Comparison of ENCODE assay signal across 33 mouse cellular contexts in the genomic region with DNA sequence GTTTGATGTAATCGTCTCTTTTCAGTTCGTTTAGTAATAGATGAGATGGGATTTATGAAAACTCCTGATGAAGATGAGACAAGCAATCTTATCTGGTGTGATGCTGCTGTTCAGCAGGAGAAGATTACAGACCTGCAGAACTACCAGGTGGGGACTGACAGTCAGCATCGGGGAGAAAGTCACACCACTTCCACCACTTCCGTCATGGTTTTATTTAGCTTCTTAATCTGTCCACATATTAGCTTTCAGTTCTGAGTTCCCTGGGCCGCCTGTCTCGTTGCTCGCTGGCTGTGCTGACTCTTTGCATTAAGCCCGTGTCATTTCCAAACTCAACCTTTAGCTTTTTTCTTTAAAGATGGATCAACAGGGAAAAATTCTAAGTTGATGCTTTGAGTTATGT. TPM values are rescaled to one million over a fixed set of nuclear protein-coding genes. Genes with fewer than 3 reads are reported as not detected.
"Had no signal": no experiment of that assay in that cellular context is flagged by ENCODE, and none has a peak within 500 bp of the region (broad histone marks: within the 10 kb centered on the region; RNA-seq: fewer than 3 reads in every experiment).

No protein-coding gene starts in this region.

- H3K4me2 ChIP-seq: limb, embryonic 12.5 days; limb, embryonic 13.5 days; limb, embryonic 15.5 days; liver, embryonic 11.5 days; liver, embryonic 12.5 days; liver, embryonic 13.5 days; liver, embryonic 15.5 days; lung, embryonic 14.5 days; lung, embryonic 15.5 days; midbrain, embryonic 11.5 days; midbrain, embryonic 12.5 days; midbrain, embryonic 13.5 days; midbrain, embryonic 15.5 days had no signal

- ATAC-seq: liver, embryonic 12.5 days; liver, postnatal 0 days; lung, postnatal 0 days; midbrain, embryonic 13.5 days; midbrain, embryonic 15.5 days; midbrain, embryonic 16.5 days had no signal

- H3K27me3 ChIP-seq: limb, embryonic 12.5 days; limb, embryonic 13.5 days; limb, embryonic 15.5 days; liver, embryonic 12.5 days; liver, embryonic 13.5 days; liver, embryonic 15.5 days; lung, embryonic 15.5 days; megakaryocyte, embryonic 14.5 days; midbrain, embryonic 12.5 days; midbrain, embryonic 13.5 days; midbrain, embryonic 15.5 days had no signal

- DNase-seq: left cerebral cortex, postnatal 4 days; liver; liver, embryonic 13.5 days; liver, postnatal 0 days; lung, adult 18-20 months; lung, adult 2 months; lung, embryonic 14.5 days; lung, postnatal 10 days; lung, postnatal 14 days; lung, postnatal 36 days; lung, postnatal 4 days; midbrain, embryonic 14.5 days had no signal

- H3K4me1 ChIP-seq: limb, embryonic 10.5 days; limb, embryonic 12.5 days; limb, embryonic 13.5 days; limb, embryonic 15.5 days; liver, embryonic 12.5 days; liver, embryonic 13.5 days; liver, embryonic 15.5 days; lung, embryonic 15.5 days; megakaryocyte, embryonic 14.5 days; midbrain, embryonic 13.5 days; midbrain, embryonic 15.5 days had no signal

- H3K9me3 ChIP-seq: limb, embryonic 10.5 days; limb, embryonic 12.5 days; limb, embryonic 15.5 days; liver, embryonic 12.5 days; liver, embryonic 13.5 days; liver, embryonic 15.5 days; lung, embryonic 15.5 days; midbrain, embryonic 10.5 days; midbrain, embryonic 12.5 days; midbrain, embryonic 13.5 days; midbrain, embryonic 15.5 days had no signal

- H3K9ac ChIP-seq: limb, embryonic 12.5 days; limb, embryonic 13.5 days; limb, embryonic 15.5 days; liver, embryonic 12.5 days; liver, embryonic 13.5 days; liver, embryonic 14.5 days; liver, embryonic 15.5 days; liver, postnatal 0 days; lung, embryonic 14.5 days; lung, embryonic 15.5 days; midbrain, embryonic 12.5 days; midbrain, embryonic 13.5 days; midbrain, embryonic 15.5 days had no signal

- H3K4me3 ChIP-seq: limb, embryonic 10.5 days; limb, embryonic 12.5 days; limb, embryonic 13.5 days; limb, embryonic 15.5 days; liver, embryonic 12.5 days; liver, embryonic 13.5 days; liver, embryonic 15.5 days; lung, embryonic 15.5 days; megakaryocyte, embryonic 14.5 days; midbrain, embryonic 10.5 days; midbrain, embryonic 12.5 days; midbrain, embryonic 13.5 days; midbrain, embryonic 15.5 days; myocyte had no signal

- H3K36me3 ChIP-seq: limb, embryonic 10.5 days; limb, embryonic 12.5 days; limb, embryonic 13.5 days; limb, embryonic 15.5 days; liver, embryonic 12.5 days; liver, embryonic 13.5 days; liver, embryonic 15.5 days; lung, embryonic 15.5 days; midbrain, embryonic 10.5 days; midbrain, embryonic 15.5 days had no signal

- H3K27ac ChIP-seq: limb, embryonic 10.5 days; limb, embryonic 12.5 days; limb, embryonic 13.5 days; limb, embryonic 15.5 days; liver, embryonic 12.5 days; liver, embryonic 13.5 days; liver, embryonic 14.5 days; liver, embryonic 15.5 days; lung, embryonic 15.5 days; macrophage; midbrain, embryonic 10.5 days; midbrain, embryonic 12.5 days; midbrain, embryonic 13.5 days; midbrain, embryonic 15.5 days had no signal

RNA-seq across cellular contexts. Expression of a gene that starts 44.4 kb away (rescaled TPM):
- total RNA-seq: megakaryocyte-erythroid progenitor cell, adult 5-6 weeks; monocyte, adult 5-6 weeks had no signal
- polyA plus RNA-seq: macrophage had no signal
